Mouse (Mus musculus): ENCODE measurements around the gene I0C0044D17Rik.

DNA sequence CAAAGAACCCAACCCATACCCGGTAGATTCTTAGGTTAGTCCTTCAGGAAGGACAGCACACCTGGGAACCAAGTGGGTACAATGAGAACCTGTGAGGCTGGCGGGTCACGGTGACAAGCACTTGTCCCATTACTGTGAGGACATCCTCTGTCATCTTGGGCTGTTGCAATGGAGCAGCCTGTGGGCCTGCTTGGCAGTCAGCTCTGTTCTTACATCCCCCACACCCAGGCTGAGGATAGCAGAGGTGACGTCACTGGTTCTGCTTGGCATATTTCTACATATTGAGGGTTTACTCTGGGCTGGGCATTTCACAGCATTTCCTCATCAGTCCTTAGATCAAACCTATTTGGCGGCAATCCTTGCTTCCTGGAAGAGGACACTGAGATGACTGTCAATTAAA, 49.9 kb downstream of the I0C0044D17Rik start:
- TF ChIP-seq POLR2A (IDR thresholded peaks at IDR 0.05; ENCODE audit: insufficient read depth, low read depth, low read length) = no peak
- no peak for TF ChIP-seq CTCF (IDR thresholded peaks at IDR 0.05)
